23 mouse cellular contexts compared by ENCODE assay signal in genomic region chr14:116698437-116698836, GRCm38 (mm10).
DNase-seq lines count a peak whose midpoint lies in the region; ATAC-seq lines count a peak whose summit lies in the region.
"Had no signal": no experiment of that assay in that cellular context is flagged by ENCODE, and none has a peak within 500 bp of the region (broad histone marks: within the 10 kb centered on the region; RNA-seq: fewer than 3 reads in every experiment).

No protein-coding gene starts in this region.

- no peak overlapping the region for H3K27ac ChIP-seq in forebrain, embryonic 11.5 days (ENCODE audit: low read depth, low read length)
- H3K27ac ChIP-seq in forebrain, embryonic 15.5 days (replicated peaks), result no peak overlapping the region
- no peak overlapping the region for H3K27ac ChIP-seq in midbrain, embryonic 12.5 days (replicated peaks)
- no peak overlapping the region for H3K27ac ChIP-seq in midbrain, embryonic 10.5 days (replicated peaks)
- H3K27ac ChIP-seq: heart, adult 2 months; heart, embryonic 10.5 days; heart, embryonic 13.5 days; hindbrain, embryonic 14.5 days; hindbrain, postnatal 0 days had no signal

- H3K9ac ChIP-seq in forebrain, embryonic 11.5 days (ENCODE audit: low read length), result no peak overlapping the region
- H3K9ac ChIP-seq in forebrain, embryonic 15.5 days (replicated peaks), result no peak overlapping the region
- no peak overlapping the region for H3K9ac ChIP-seq in midbrain, embryonic 12.5 days (replicated peaks)
- H3K9ac ChIP-seq: heart, embryonic 13.5 days; hindbrain, embryonic 14.5 days had no signal

- H3K9me3 ChIP-seq in forebrain, embryonic 11.5 days (ENCODE audit: control insufficient read depth, low read length), result no peaks in the 10 kb centered on the region
- H3K9me3 ChIP-seq in forebrain, embryonic 15.5 days, result no peaks in the 10 kb centered on the region
- no peaks in the 10 kb centered on the region for H3K9me3 ChIP-seq in midbrain, embryonic 12.5 days
- no peaks in the 10 kb centered on the region for H3K9me3 ChIP-seq in midbrain, embryonic 10.5 days (replicated peaks)
- H3K9me3 ChIP-seq: heart, embryonic 10.5 days; heart, embryonic 13.5 days had no signal

- ATAC-seq in forebrain, embryonic 11.5 days (replicated peaks; ENCODE audit: low FRiP score), result peak; percentile 76
- ATAC-seq in forebrain, embryonic 15.5 days (replicated peaks), result no peak
- peak; percentile 38; the same call in 1 of the 2 replicates for ATAC-seq in midbrain, embryonic 12.5 days (ENCODE audit: low FRiP score, low read depth)
- ATAC-seq: activated CD4-positive, CD25-positive, alpha-beta regulatory T cell, adult 4 months; hindbrain, postnatal 0 days; inflammation-experienced regulatory T-cells, adult 6 months; intestine, embryonic 16.5 days had no signal

- H3K4me3 ChIP-seq in forebrain, embryonic 11.5 days (ENCODE audit: low read depth, low read length), result no peak overlapping the region
- H3K4me3 ChIP-seq in forebrain, embryonic 15.5 days, result no peak overlapping the region
- H3K4me3 ChIP-seq in midbrain, embryonic 12.5 days, result no peak overlapping the region
- H3K4me3 ChIP-seq in midbrain, embryonic 10.5 days, result no peak overlapping the region
- H3K4me3 ChIP-seq: heart, adult 2 months; heart, embryonic 10.5 days; heart, embryonic 13.5 days had no signal

- WGBS in forebrain, embryonic 11.5 days, result 47% methylated on average over 7 of the region's 7 CpGs
- WGBS in forebrain, embryonic 15.5 days, result 16% methylated on average over 7 of the region's 7 CpGs
- WGBS in midbrain, embryonic 12.5 days, result 72% methylated on average over 7 of the region's 7 CpGs
- 79% methylated on average over 7 of the region's 7 CpGs for WGBS in midbrain, embryonic 10.5 days

- no peak for DNase-seq in forebrain, embryonic 11.5 days (ENCODE audit: low spot score)
- no peak for DNase-seq in midbrain, embryonic 10.5 days (ENCODE audit: low spot score)
- DNase-seq in retina, postnatal 1 day, result peak; percentile 33
- no peak for DNase-seq in kidney, adult 9 months
- DNase-seq: adrenal gland, adult 8-10 months; adrenal gland, postnatal 25 days; cerebellum, adult 18-20 months; cerebellum, adult 9-10 months; cerebellum, postnatal 14 days; gastrocnemius, postnatal 10 days; gastrocnemius, postnatal 36 days; heart, adult 2 months; heart, postnatal 14 days; heart, postnatal 4 days had no signal

- H3K4me2 ChIP-seq in forebrain, embryonic 11.5 days (ENCODE audit: low read depth, low read length, severe bottlenecking), result no peak overlapping the region
- no peak overlapping the region for H3K4me2 ChIP-seq in forebrain, embryonic 15.5 days (replicated peaks)
- no peak overlapping the region for H3K4me2 ChIP-seq in midbrain, embryonic 12.5 days (replicated peaks)
- H3K4me2 ChIP-seq: heart, embryonic 13.5 days; hindbrain, embryonic 14.5 days had no signal

- H3K27me3 ChIP-seq in forebrain, embryonic 11.5 days (ENCODE audit: control insufficient read depth, insufficient read depth, low read length), result no peaks in the 10 kb centered on the region
- no peaks in the 10 kb centered on the region for H3K27me3 ChIP-seq in forebrain, embryonic 15.5 days
- no peaks in the 10 kb centered on the region for H3K27me3 ChIP-seq in midbrain, embryonic 12.5 days
- no peaks in the 10 kb centered on the region for H3K27me3 ChIP-seq in midbrain, embryonic 10.5 days (ENCODE audit: low read depth, poor library complexity, severe bottlenecking)
- H3K27me3 ChIP-seq: heart, embryonic 13.5 days had no signal

- H3K4me1 ChIP-seq in forebrain, embryonic 11.5 days (replicated peaks; ENCODE audit: control insufficient read depth, insufficient read depth, low read length), result no peaks in the 10 kb centered on the region
- peaks cover 6% of the 10 kb centered on the region for H3K4me1 ChIP-seq in forebrain, embryonic 15.5 days
- no peaks in the 10 kb centered on the region for H3K4me1 ChIP-seq in midbrain, embryonic 12.5 days
- H3K4me1 ChIP-seq in midbrain, embryonic 10.5 days, result no peaks in the 10 kb centered on the region
- H3K4me1 ChIP-seq: heart, embryonic 10.5 days; heart, embryonic 13.5 days had no signal

- H3K36me3 ChIP-seq in forebrain, embryonic 11.5 days (ENCODE audit: control insufficient read depth, insufficient read depth, low read length), result no peaks in the 10 kb centered on the region
- H3K36me3 ChIP-seq in forebrain, embryonic 15.5 days, result no peaks in the 10 kb centered on the region
- no peaks in the 10 kb centered on the region for H3K36me3 ChIP-seq in midbrain, embryonic 12.5 days
- no peaks in the 10 kb centered on the region for H3K36me3 ChIP-seq in midbrain, embryonic 10.5 days
- H3K36me3 ChIP-seq: heart, embryonic 10.5 days; heart, embryonic 13.5 days had no signal
